Mouse (Mus musculus) neural tube, embryonic 12.5 days (tissue): ENCODE results near the gene Sema3e. TPM values are rescaled to one million over a fixed set of nuclear protein-coding genes. Genes with fewer than 3 reads are reported as not detected.

Source experiments
- ATAC-seq: fragments of 200-750 bp; cut with Nextera tagmentation; 2 replicates; pipeline ENCODE4 v1.8.0; 2017; ENCODE audit warnings: low read depth, mild to moderate bottlenecking, moderate TSS enrichment, moderate library complexity; ENCODE audit not compliant: low FRiP score
- H3K27ac ChIP-seq: fragments of 300-500 bp; sonication (generic); 2 replicates; pipeline ENCODE4 v1.5.1; 2016
- H3K27me3 ChIP-seq: fragments of 300-500 bp; sonication (generic); replicated peaks from 2 replicates; pipeline ENCODE4 v1.6.1; 2016; ENCODE audit warnings: mild to moderate bottlenecking
- H3K36me3 ChIP-seq: fragments of 300-500 bp; sonication (generic); 2 replicates; pipeline ENCODE4 v1.6.1; 2016; ENCODE audit warnings: mild to moderate bottlenecking
- H3K4me1 ChIP-seq: fragments of 300-500 bp; sonication (generic); 2 replicates; pipeline ENCODE4 v1.6.1; 2016
- H3K4me2 ChIP-seq: fragments of 300-500 bp; sonication (generic); replicated peaks from 2 replicates; pipeline ENCODE4 v1.6.1; 2016; ENCODE audit warnings: mild to moderate bottlenecking
- H3K4me3 ChIP-seq: fragments of 300-500 bp; sonication (generic); 2 replicates; pipeline ENCODE4 v1.5.1; 2016
- H3K9ac ChIP-seq: fragments of 300-500 bp; sonication (generic); 2 replicates; pipeline ENCODE4 v1.6.1; 2016; ENCODE audit warnings: mild to moderate bottlenecking
- H3K9me3 ChIP-seq: fragments of 300-500 bp; sonication (generic); 2 replicates; pipeline ENCODE4 v1.6.1; 2016; ENCODE audit warnings: mild to moderate bottlenecking
- WGBS: fragments of 180-500 bp; shearing (Covaris S2); methylation state at CpG from one replicate; pipeline ENCODE4 v1.1.7; 2016; 5-methylcytosine and 5-hydroxymethylcytosine counted together
- polyA plus RNA-seq: library from polyadenylated mRNA; unstranded; fragments of >200 nt; fragmentation: Nextera tagmentation; extraction: Ambion mirVana; gene quantifications from 2 replicates; pipeline ENCODE4 v1.2.1, GENCODE M21; 2016

Sema3e gene
- polyA plus RNA-seq = 2.7 and 2.8 TPM in 2 replicates

- Histone ChIP-seq H3K27me3 (0 out of 2 replicates have a peak, but pooled peaks cover 6% of the 10 kb centered on the region), H3K4me1 (peaks cover 8% of the 10 kb centered on the region; the same call in 1 of the 2 replicates), H3K36me3 (no peaks in the 10 kb centered on the region), H3K27ac (no peak within 1 kb of the TSS), H3K4me2 (peak within 1 kb of the TSS; percentile 90), H3K9ac (peak within 1 kb of the TSS; percentile 56), H3K4me3 (peak within 1 kb of the TSS; percentile 53), H3K9me3 (no peaks in the 10 kb centered on the region)
- ATAC-seq = peak; percentile 85
- under 1% methylated on average over 47 of the region's 47 CpGs for WGBS
Observed at GRCm38 (mm10) chr5:14025205-14026124, at the start of gene Sema3e. Gene Sema3e (plus strand): TSS chr5:14025276.

- no peaks in the 10 kb centered on the region for H3K36me3 ChIP-seq
- peaks cover 4% of the 10 kb centered on the region; the same call in 1 of the 2 replicates for H3K4me1 ChIP-seq
- no peak overlapping the region for H3K4me3 ChIP-seq
- H3K9me3 ChIP-seq = no peaks in the 10 kb centered on the region
- no peak overlapping the region for H3K27ac ChIP-seq
- 43% methylated on average over 3 of the region's 3 CpGs for WGBS
- no peaks in the 10 kb centered on the region for H3K27me3 ChIP-seq
- no peak overlapping the region for H3K4me2 ChIP-seq
- no peak for ATAC-seq
- no peak overlapping the region for H3K9ac ChIP-seq
Observed at GRCm38 (mm10) chr5:13977576-13977975, 47.5 kb upstream of the Sema3e start.

- 93% methylated on average over 4 of the region's 4 CpGs for WGBS
- Histone ChIP-seq H3K4me2 (no peak overlapping the region), H3K36me3 (no peaks in the 10 kb centered on the region), H3K9ac (no peak overlapping the region), H3K27ac (no peak overlapping the region), H3K9me3 (no peaks in the 10 kb centered on the region), H3K4me3 (no peak overlapping the region), H3K4me1 (peaks cover 6% of the 10 kb centered on the region; the same call in 1 of the 2 replicates), H3K27me3 (no peaks in the 10 kb centered on the region)
- no peak for ATAC-seq
Observed at GRCm38 (mm10) chr5:13979156-13979555, 45.9 kb upstream of the Sema3e start.

GRCm38 (mm10) chr5:13982417-13983054 lies 42.5 kb upstream of the Sema3e start:
- peak; percentile 80 for ATAC-seq
- no peak overlapping the region for H3K4me3 ChIP-seq
- 10% methylated on average over 7 of the region's 7 CpGs for WGBS

GRCm38 (mm10) chr5:13983608-13984007 lies 41.5 kb upstream of the Sema3e start:
- no peak for ATAC-seq
- H3K27me3 ChIP-seq = no peaks in the 10 kb centered on the region
- 65% methylated on average over 4 of the region's 4 CpGs for WGBS

More at GRCm38 (mm10) chr5:13982417-13983054, 42.5 kb upstream of the Sema3e start:
- Histone ChIP-seq H3K4me2 (no peak overlapping the region), H3K4me1 (peaks cover 6% of the 10 kb centered on the region; the same call in 1 of the 2 replicates), H3K27ac (no peak overlapping the region), H3K36me3 (no peaks in the 10 kb centered on the region), H3K9ac (no peak overlapping the region), H3K27me3 (no peaks in the 10 kb centered on the region), H3K9me3 (no peaks in the 10 kb centered on the region)

GRCm38 (mm10) chr5:13985669-13986068 lies 39.4 kb upstream of the Sema3e start:
- Histone ChIP-seq H3K4me2 (no peak overlapping the region), H3K4me3 (no peak overlapping the region), H3K27me3 (no peaks in the 10 kb centered on the region), H3K4me1 (peaks cover 6% of the 10 kb centered on the region; the same call in 1 of the 2 replicates), H3K9ac (no peak overlapping the region), H3K27ac (no peak overlapping the region), H3K9me3 (no peaks in the 10 kb centered on the region), H3K36me3 (no peaks in the 10 kb centered on the region)
- no peak for ATAC-seq
- 92% methylated on average over 3 of the region's 3 CpGs for WGBS

More at GRCm38 (mm10) chr5:13983608-13984007, 41.5 kb upstream of the Sema3e start:
- Histone ChIP-seq H3K4me2 (no peak overlapping the region), H3K27ac (no peak overlapping the region), H3K4me1 (peaks cover 6% of the 10 kb centered on the region; the same call in 1 of the 2 replicates), H3K9ac (no peak overlapping the region), H3K9me3 (no peaks in the 10 kb centered on the region), H3K36me3 (no peaks in the 10 kb centered on the region), H3K4me3 (no peak overlapping the region)

- peaks cover 6% of the 10 kb centered on the region; the same call in 1 of the 2 replicates for H3K4me1 ChIP-seq
- no peaks in the 10 kb centered on the region for H3K27me3 ChIP-seq
- no peaks in the 10 kb centered on the region for H3K9me3 ChIP-seq
- H3K9ac ChIP-seq = no peak overlapping the region
- ATAC-seq = no peak
- no peak overlapping the region for H3K4me2 ChIP-seq
- no peaks in the 10 kb centered on the region for H3K36me3 ChIP-seq
- no peak overlapping the region for H3K27ac ChIP-seq
- 88% methylated on average over 1 of the region's 1 CpGs for WGBS
- no peak overlapping the region for H3K4me3 ChIP-seq
Observed at GRCm38 (mm10) chr5:13987123-13987522, 38.0 kb upstream of the Sema3e start.

- no peak for ATAC-seq
- Histone ChIP-seq H3K27ac (no peak overlapping the region), H3K4me3 (no peak overlapping the region), H3K4me2 (no peak overlapping the region), H3K4me1 (no peaks in the 10 kb centered on the region), H3K9ac (no peak overlapping the region), H3K27me3 (no peaks in the 10 kb centered on the region), H3K36me3 (no peaks in the 10 kb centered on the region), H3K9me3 (no peaks in the 10 kb centered on the region)
- WGBS = 84% methylated on average over 2 of the region's 2 CpGs
Observed at GRCm38 (mm10) chr5:13988023-13988422, 37.1 kb upstream of the Sema3e start.

GRCm38 (mm10) chr5:13992734-13993396 lies 32.2 kb upstream of the Sema3e start:
- Histone ChIP-seq H3K4me3 (no peak overlapping the region), H3K4me2 (no peak overlapping the region), H3K9ac (no peak overlapping the region), H3K36me3 (no peaks in the 10 kb centered on the region), H3K4me1 (no peaks in the 10 kb centered on the region), H3K27ac (no peak overlapping the region), H3K9me3 (0 out of 2 replicates have a peak, but pooled peaks cover 3% of the 10 kb centered on the region), H3K27me3 (no peaks in the 10 kb centered on the region)
- 57% methylated on average over 11 of the region's 11 CpGs for WGBS
- no peak for ATAC-seq

GRCm38 (mm10) chr5:14028341-14028740 lies 3.3 kb downstream of the Sema3e start:
- Histone ChIP-seq H3K27ac (no peak overlapping the region), H3K4me2 (no peak overlapping the region), H3K4me3 (no peak overlapping the region), H3K36me3 (no peaks in the 10 kb centered on the region), H3K27me3 (0 out of 2 replicates have a peak, but pooled peaks cover 6% of the 10 kb centered on the region), H3K4me1 (peaks cover 8% of the 10 kb centered on the region; the same call in 1 of the 2 replicates), H3K9ac (no peak overlapping the region), H3K9me3 (no peaks in the 10 kb centered on the region)
- ATAC-seq = no peak
- 92% methylated on average over 7 of the region's 7 CpGs for WGBS

GRCm38 (mm10) chr5:14030796-14031195 lies 5.7 kb downstream of the Sema3e start:
- Histone ChIP-seq H3K27me3 (0 out of 2 replicates have a peak, but pooled peaks cover 4% of the 10 kb centered on the region), H3K9me3 (no peaks in the 10 kb centered on the region)
- no peak for ATAC-seq

More at GRCm38 (mm10) chr5:14030796-14031195, 5.7 kb downstream of the Sema3e start:
- Histone ChIP-seq H3K4me3 (no peak overlapping the region), H3K4me2 (no peak overlapping the region), H3K36me3 (no peaks in the 10 kb centered on the region), H3K4me1 (peaks cover 3% of the 10 kb centered on the region; the same call in 1 of the 2 replicates), H3K27ac (no peak overlapping the region), H3K9ac (no peak overlapping the region)
- 89% methylated on average over 1 of the region's 1 CpGs for WGBS
